Mouse (Mus musculus): ENCODE measurements around the gene Hnrnpl. TPM values are rescaled to one million over a fixed set of nuclear protein-coding genes. Genes with fewer than 3 reads are reported as not detected.

Gene Hnrnpl
- polyA plus RNA-seq, 1 experiment from 2014 or later: 152 TPM

DNA sequence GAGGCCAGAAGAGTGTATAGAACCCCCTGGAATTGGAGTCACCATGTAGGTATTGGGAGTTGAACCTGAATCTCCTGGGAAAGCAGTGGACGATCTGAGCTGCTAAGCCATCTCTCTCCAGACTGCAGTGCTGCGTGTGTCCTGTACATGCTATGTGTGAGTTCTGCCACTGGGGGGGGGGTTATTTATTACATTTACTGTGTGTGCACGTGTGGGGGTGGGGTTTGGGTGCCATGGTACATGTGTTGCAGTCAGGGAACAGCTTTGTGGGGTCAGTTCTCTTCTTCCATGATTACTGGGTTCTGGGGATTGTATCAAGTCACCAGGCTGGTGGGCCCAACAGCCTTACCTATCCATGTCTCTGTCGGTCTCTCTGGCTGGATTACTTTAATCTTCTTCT, 1.5 kb upstream of the Hnrnpl start:
- H3K36me3 ChIP-seq: no peaks in the 10 kb centered on the region
- H3K9ac ChIP-seq: no peak overlapping the region
- no peak for ATAC-seq (replicated peaks; ENCODE audit: insufficient number of reproducible peaks, insufficient read depth, low FRiP score, low read depth)
- no peaks in the 10 kb centered on the region for H3K9me3 ChIP-seq (replicated peaks)
- no peak overlapping the region for H3K4me3 ChIP-seq
- H3K27me3 ChIP-seq: no peaks in the 10 kb centered on the region
- no peak overlapping the region for H3K27ac ChIP-seq
- H3K4me2 ChIP-seq: no peak overlapping the region
- 73% methylated on average over 4 of the region's 4 CpGs for WGBS
- H3K4me1 ChIP-seq (replicated peaks): peaks cover 34% of the 10 kb centered on the region

- Histone ChIP-seq H3K4me3 (peak overlapping the region; percentile 92), H3K9ac (peak overlapping the region; percentile 97), H3K9me3 (replicated peaks) (no peaks in the 10 kb centered on the region), H3K27ac (peak overlapping the region; percentile 100), H3K4me2 (peak overlapping the region; percentile 88), H3K4me1 (replicated peaks) (peaks cover 34% of the 10 kb centered on the region), H3K27me3 (no peaks in the 10 kb centered on the region), H3K36me3 (peaks cover 4% of the 10 kb centered on the region)
- ATAC-seq (replicated peaks; ENCODE audit: insufficient number of reproducible peaks, insufficient read depth, low FRiP score, low read depth): no peak
- 38% methylated on average over 6 of the region's 8 CpGs for WGBS
These were observed 610 bp upstream of the Hnrnpl start for GRCm38 (mm10) chr7:28807641-28808220.

- Histone ChIP-seq H3K36me3 (peaks cover 16% of the 10 kb centered on the region), H3K4me3 (peak overlapping the region; percentile 92), H3K4me1 (replicated peaks) (peaks cover 34% of the 10 kb centered on the region), H3K27ac (peak overlapping the region; percentile 100), H3K9ac (peak overlapping the region; percentile 97), H3K4me2 (peak overlapping the region; percentile 88), H3K9me3 (replicated peaks) (no peaks in the 10 kb centered on the region), H3K27me3 (no peaks in the 10 kb centered on the region)
- ATAC-seq (replicated peaks; ENCODE audit: insufficient number of reproducible peaks, insufficient read depth, low FRiP score, low read depth): peak; percentile 69
- WGBS: 0% methylated on average over 32 of the region's 32 CpGs
These were observed 634 bp downstream of the Hnrnpl start for GRCm38 (mm10) chr7:28808957-28809393.

GRCm38 (mm10) chr7:28809401-28810089, 1.2 kb downstream of the Hnrnpl start:
- Histone ChIP-seq H3K36me3 (peaks cover 22% of the 10 kb centered on the region), H3K4me2 (peak overlapping the region; percentile 88), H3K27me3 (no peaks in the 10 kb centered on the region), H3K27ac (peak overlapping the region; percentile 100), H3K4me3 (peak overlapping the region; percentile 92), H3K9me3 (replicated peaks) (no peaks in the 10 kb centered on the region), H3K4me1 (replicated peaks) (peaks cover 35% of the 10 kb centered on the region), H3K9ac (peak overlapping the region; percentile 97)
- WGBS: under 1% methylated on average over 35 of the region's 35 CpGs
- ATAC-seq (replicated peaks; ENCODE audit: insufficient number of reproducible peaks, insufficient read depth, low FRiP score, low read depth): 0 out of 2 replicates have a peak, but pooled peaks have one; percentile 14

DNA sequence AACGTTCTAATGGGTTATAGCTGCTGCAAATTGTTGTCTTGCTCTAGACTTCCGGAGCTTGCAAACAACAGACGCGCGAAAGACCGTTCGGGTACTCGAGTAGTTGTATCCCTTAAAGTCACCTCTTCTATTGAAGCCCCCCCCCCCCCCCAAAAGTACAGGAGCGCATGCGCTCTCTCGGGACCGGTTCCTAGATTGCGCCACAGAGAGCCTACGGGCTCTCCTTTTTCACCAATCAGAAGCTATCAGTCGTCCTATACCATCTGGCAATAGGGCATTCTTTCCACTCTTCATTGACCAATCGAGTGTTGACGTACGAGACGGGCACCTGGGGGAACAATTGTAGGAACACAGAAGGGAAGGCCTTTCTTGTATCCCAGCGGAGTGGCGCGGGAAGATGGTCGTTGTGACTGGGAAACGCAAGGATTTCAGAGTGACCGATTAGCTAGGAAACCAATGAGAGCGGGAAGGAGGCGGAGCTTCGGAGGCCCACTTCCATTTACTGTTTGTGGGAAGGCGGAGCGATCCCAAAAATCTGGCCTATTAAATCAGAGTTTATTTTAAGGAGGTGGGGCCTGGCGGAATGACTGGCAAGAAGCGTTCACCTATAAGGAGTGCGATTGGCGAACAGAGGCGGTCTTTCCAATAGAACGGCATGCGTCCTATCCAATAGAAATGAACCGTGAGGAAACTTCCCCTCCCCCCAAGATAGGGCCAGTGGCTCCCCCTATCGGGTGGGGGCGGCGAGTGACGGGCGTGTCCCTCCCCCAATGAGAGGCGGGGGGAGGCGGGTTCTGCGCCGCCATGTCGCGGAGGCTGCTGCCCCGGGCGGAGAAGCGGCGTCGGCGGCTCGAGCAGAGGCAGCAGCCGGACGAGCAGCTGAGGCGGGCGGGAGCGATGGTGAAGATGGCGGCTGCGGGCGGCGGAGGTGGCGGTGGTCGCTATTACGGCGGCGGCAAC, 2.0 kb downstream of the Hnrnpl start:
- Histone ChIP-seq H3K27ac (peak overlapping the region; percentile 100), H3K9ac (peak overlapping the region; percentile 97), H3K4me3 (peak overlapping the region; percentile 92), H3K4me2 (peak overlapping the region; percentile 88), H3K9me3 (replicated peaks) (no peaks in the 10 kb centered on the region), H3K4me1 (replicated peaks) (peaks cover 42% of the 10 kb centered on the region), H3K36me3 (peaks cover 30% of the 10 kb centered on the region), H3K27me3 (no peaks in the 10 kb centered on the region)
- WGBS: under 1% methylated on average over 70 of the region's 70 CpGs
- ATAC-seq (replicated peaks; ENCODE audit: insufficient number of reproducible peaks, insufficient read depth, low FRiP score, low read depth): peak; percentile 87

DNA sequence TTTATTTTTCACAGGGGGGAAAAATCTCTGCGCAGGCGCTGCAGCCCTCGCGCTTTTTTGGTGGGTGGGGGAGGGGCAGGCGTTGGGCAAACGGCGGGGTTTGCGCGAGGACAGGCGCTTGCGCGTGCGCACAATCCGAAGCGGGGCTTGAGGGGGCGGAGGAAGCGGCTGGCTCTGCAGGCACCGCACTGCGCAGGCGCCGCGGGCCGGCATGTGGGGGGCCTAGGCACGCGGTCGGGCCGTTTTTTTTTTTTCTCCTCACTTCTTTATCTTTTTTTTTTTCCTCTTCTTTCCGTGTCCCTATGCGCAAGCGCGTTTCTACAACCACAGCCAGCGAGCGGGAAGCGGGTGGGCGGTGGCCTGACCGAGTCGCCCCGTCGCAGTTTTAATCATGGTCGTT, 2.9 kb downstream of the Hnrnpl start:
- WGBS: under 1% methylated on average over 40 of the region's 40 CpGs
- H3K4me2 ChIP-seq: peak overlapping the region; percentile 80
- H3K27me3 ChIP-seq: no peaks in the 10 kb centered on the region
- ATAC-seq (replicated peaks; ENCODE audit: insufficient number of reproducible peaks, insufficient read depth, low FRiP score, low read depth): peak; percentile 59
- H3K9me3 ChIP-seq (replicated peaks): no peaks in the 10 kb centered on the region
- peaks cover 49% of the 10 kb centered on the region for H3K4me1 ChIP-seq (replicated peaks)
- peaks cover 39% of the 10 kb centered on the region for H3K36me3 ChIP-seq
- H3K27ac ChIP-seq: peak overlapping the region; percentile 96
- peak overlapping the region; percentile 73 for H3K4me3 ChIP-seq
- H3K9ac ChIP-seq: peak overlapping the region; percentile 80

DNA sequence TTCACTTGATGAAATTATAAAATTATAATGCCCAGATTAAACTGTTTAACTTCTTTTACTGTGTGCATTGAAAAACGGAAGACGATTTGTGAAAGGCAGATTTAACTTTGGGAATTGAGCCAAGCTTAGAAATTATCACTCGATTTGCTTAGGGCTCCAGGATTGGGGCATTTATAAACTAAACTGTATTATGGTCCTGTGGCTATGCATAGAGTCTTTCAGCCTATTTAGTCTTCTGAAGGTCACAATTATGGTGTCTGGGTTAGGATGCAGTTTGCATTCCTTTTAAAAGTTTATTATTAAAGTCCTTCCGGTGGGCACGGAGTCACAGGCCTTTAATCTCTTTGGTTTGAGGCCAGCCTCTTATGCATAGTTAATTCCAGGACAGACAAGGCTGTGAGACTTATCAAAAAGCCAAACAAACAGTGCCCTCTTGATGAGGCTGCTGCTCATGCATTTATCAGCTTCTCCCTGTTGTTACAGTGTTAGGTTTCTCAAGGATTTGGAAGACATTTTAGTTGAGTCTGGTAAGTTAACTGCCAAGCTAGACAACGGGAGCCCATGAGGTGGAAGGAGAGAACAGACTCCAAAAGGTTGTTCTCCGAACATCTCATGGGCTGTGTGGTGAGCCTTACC, 3.4 kb downstream of the Hnrnpl start:
- Histone ChIP-seq H3K27me3 (no peaks in the 10 kb centered on the region), H3K36me3 (peaks cover 44% of the 10 kb centered on the region), H3K9ac (peak overlapping the region; percentile 80), H3K4me1 (replicated peaks) (peaks cover 55% of the 10 kb centered on the region), H3K4me2 (peak overlapping the region; percentile 80), H3K9me3 (replicated peaks) (no peaks in the 10 kb centered on the region), H3K4me3 (peak overlapping the region; percentile 73), H3K27ac (peak overlapping the region; percentile 96)
- ATAC-seq (replicated peaks; ENCODE audit: insufficient number of reproducible peaks, insufficient read depth, low FRiP score, low read depth): no peak
- whole genome bisulfite sequencing: 2% methylated on average over 7 of the region's 7 CpGs

GRCm38 (mm10) chr7:28812436-28812835, 4.1 kb downstream of the Hnrnpl start:
- H3K4me1 ChIP-seq (replicated peaks): peaks cover 62% of the 10 kb centered on the region

DNA sequence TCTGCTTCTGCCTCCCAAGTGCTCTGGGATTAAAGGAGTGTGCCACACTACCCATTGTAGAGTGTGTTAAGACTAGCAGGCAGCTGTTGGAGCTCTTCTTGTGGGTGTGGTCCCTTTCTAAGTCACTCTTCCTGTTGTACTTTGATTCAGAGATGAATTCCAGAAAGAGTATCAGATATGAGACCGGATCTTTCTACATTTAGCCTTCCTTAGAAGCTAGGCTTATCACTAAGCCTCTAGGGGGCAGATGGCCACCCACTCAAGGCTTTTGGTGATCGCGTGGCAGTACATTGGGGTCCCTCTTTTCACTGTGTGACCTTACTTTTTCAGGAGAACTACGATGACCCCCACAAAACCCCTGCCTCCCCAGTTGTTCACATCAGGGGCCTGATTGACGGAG, 4.6 kb downstream of the Hnrnpl start:
- Histone ChIP-seq H3K27me3 (no peaks in the 10 kb centered on the region), H3K36me3 (peaks cover 56% of the 10 kb centered on the region), H3K4me3 (peak overlapping the region; percentile 73), H3K4me2 (peak overlapping the region; percentile 80), H3K27ac (peak overlapping the region; percentile 96), H3K9ac (peak overlapping the region; percentile 80; the same call in 1 of the 2 replicates), H3K9me3 (replicated peaks) (no peaks in the 10 kb centered on the region), H3K4me1 (replicated peaks) (peaks cover 62% of the 10 kb centered on the region)
- 54% methylated on average over 5 of the region's 5 CpGs for WGBS
- ATAC-seq (replicated peaks; ENCODE audit: insufficient number of reproducible peaks, insufficient read depth, low FRiP score, low read depth): no peak

More at GRCm38 (mm10) chr7:28812436-28812835, 4.1 kb downstream of the Hnrnpl start:
- WGBS: 29% methylated on average over 4 of the region's 4 CpGs
- peak overlapping the region; percentile 80 for H3K9ac ChIP-seq
- peak overlapping the region; percentile 80 for H3K4me2 ChIP-seq
- H3K9me3 ChIP-seq (replicated peaks): no peaks in the 10 kb centered on the region
- H3K27ac ChIP-seq: peak overlapping the region; percentile 96
- H3K27me3 ChIP-seq: no peaks in the 10 kb centered on the region
- peak overlapping the region; percentile 73 for H3K4me3 ChIP-seq
- H3K36me3 ChIP-seq: peaks cover 51% of the 10 kb centered on the region
- ATAC-seq (replicated peaks; ENCODE audit: insufficient number of reproducible peaks, insufficient read depth, low FRiP score, low read depth): no peak

- H3K36me3 ChIP-seq: peaks cover 69% of the 10 kb centered on the region
- H3K4me1 ChIP-seq (replicated peaks): peaks cover 70% of the 10 kb centered on the region
- ATAC-seq (replicated peaks; ENCODE audit: insufficient number of reproducible peaks, insufficient read depth, low FRiP score, low read depth): no peak
- no peak overlapping the region for H3K4me3 ChIP-seq
- WGBS: 52% methylated on average over 5 of the region's 5 CpGs
- no peaks in the 10 kb centered on the region for H3K9me3 ChIP-seq (replicated peaks)
- H3K27ac ChIP-seq: no peak overlapping the region
- no peak overlapping the region for H3K9ac ChIP-seq
- H3K4me2 ChIP-seq: no peak overlapping the region
- no peaks in the 10 kb centered on the region for H3K27me3 ChIP-seq
These were observed 6.1 kb downstream of the Hnrnpl start for GRCm38 (mm10) chr7:28814306-28815034.

All from heart, embryonic 15.5 days (tissue).